Mouse (Mus musculus) cerebellum, adult 11-12 months (tissue): ENCODE results near the gene Igsf9.

Experiments
- DNase-seq: peaks from one replicate; pipeline ENCODE4 v3.0.0; 2022

The Igsf9 gene

GRCm38 (mm10) chr1:172499765-172500441 is 18.3 kb downstream of the Igsf9 start, which contains the start of gene Tagln2:
TSS of gene Tagln2 (plus strand) at chr1:172500047.
- DNase-seq: no peak

DNA sequence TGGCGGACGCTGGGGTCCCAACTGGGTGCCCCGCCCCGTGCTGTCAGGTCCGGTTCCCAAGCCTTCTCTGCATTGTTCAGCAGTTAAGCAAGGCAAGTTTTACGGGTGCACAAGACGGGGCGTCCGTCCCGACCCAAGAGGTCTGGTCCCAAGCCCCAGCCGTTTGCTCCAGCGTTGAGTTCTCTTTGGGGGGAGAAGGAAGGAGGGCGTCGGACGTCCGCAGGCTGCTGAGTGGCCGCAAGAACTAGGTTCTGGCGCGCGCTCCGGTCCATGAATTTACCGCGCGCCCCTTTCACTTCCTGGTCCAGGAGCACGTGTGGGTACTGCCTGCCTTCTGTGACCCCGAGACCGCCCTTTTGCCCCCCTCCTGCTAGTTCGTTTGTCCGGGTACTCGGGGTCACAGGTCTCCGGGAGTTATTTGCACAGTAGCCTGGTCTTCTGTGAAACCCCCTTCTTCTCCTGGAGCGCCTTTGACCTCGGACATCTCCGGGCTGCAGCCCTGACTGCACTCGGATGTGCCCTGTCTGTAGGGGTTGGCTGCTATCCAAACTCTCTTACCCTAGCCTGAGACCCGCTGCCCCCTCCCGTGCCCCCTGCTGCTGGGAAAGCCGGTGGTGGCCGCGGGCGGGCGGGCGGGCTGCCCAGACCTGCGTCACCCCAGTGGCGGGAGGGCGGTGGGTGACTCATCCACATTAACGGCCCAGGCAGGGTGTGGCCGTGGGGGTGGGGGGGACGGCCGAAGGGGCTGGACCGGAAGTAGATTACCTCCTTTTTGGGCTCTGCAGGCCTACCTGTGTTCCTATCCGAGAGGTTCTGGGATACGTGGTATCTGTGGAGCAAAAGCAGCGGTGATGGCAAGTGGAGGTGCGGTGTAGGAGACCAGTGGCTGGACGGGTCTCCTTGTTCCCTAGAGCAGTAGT is 19.1 kb downstream of the Igsf9 start:
- no peak for DNase-seq

GRCm38 (mm10) chr1:172501371-172502144 is 20.0 kb downstream of the Igsf9 start:
- no peak for DNase-seq

DNA sequence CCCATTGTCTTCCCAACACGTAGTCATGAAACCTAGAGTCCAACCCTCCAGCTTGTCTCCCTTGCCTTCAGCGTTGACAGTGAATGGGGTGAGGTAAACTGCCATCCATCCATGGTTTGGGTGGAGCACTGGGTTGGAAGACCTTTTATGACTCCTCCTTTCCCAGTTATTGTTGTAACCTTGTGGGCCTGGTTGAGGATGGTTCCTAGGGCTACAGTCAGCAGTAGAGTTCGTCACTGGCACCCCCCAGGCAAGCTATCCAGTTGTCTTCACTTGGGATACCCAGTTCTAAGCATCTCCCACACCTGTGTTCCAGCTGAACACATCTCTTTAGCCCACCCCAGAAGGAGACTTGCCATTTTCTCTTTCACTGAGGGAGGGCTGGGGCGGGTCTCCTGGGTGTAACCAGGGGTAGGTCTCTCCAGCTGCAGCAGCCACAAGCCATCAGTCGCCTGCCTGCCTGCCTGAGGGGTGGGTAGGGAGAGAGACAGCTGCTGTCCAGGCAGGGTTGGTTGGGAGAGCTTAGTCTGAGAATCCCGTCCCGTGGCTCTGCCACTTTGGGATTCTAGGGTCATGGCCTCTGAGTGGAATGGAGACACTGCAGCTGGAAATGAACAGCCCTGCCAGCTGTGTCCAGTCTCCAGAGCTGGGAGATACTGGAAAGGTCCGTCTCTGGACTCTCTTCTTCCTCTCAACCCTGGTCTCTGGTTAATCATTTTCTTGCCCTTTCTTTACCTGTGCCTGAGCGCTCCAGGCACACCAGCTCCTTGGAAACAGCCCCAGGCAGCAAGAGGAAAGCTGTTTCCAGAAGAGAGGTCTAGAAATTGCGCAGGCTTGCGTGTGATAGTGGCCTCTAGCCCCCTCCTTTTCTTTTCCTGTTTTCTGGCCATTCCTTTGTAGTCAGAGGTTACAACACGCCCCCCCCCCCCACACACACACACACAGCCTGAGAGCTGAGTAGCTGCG is 20.8 kb downstream of the Igsf9 start:
- DNase-seq: no peak

DNA sequence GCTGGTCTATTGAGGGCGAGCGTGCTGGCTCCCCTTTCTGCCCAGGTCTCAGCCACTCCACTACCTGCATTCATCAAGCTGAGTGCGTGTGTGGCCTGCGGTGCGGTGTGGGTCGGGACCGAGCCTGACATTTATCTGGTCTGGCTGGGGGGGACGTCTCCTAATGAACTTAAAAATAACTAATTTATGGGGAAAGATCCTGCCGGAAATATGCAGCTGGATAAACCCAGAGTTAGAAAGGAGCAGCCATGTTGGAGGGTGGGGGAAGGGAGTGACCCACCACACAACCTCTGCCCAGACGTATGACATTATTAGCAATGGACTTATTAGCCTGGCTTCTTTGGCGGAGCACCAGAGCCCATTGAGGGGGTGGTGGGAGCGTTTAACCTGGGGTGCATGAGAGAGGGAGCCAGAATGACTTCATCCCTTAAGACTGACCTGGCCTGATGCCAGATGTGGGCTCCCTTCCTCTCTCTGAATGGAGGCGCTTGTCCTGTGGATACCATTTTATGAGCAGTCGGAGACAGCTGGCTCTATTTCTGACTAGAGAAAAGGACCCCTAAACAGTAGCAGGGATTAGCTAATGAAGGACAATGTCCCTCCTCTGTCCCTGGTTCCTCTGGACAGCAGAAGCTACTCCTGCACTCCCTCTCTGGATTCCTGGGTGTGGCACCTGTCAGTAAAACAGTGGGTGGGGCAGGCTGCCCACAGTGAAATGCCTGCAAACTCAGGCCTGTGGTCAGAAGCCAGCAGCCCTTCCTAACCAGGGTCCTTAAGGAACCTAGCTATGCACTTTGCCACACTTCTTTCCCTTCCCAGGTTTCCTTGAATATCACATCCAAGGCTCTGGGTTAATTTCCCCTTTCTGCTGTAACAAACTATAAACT is 21.8 kb downstream of the Igsf9 start:
- DNase-seq: no peak

DNA sequence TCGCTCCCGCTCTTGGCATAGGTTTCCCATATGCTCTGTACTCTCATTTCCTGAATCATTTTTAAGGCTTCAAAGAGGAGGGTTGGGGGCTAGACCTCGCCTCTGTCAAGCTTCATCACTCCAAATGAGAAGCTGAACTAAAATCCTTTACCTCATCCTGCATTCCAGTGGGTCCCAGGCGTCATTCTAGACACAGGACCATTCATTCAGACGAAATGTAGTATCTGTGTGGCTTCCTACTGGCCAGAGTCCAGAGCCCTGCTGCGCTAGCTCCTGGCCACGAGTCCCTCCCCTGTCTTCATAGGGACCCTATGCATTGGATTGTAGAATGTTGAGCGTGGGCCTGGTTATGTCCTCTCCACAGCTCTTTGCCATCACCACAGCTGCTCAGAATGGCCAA is 23.2 kb downstream of the Igsf9 start:
- DNase-seq: no peak

DNA sequence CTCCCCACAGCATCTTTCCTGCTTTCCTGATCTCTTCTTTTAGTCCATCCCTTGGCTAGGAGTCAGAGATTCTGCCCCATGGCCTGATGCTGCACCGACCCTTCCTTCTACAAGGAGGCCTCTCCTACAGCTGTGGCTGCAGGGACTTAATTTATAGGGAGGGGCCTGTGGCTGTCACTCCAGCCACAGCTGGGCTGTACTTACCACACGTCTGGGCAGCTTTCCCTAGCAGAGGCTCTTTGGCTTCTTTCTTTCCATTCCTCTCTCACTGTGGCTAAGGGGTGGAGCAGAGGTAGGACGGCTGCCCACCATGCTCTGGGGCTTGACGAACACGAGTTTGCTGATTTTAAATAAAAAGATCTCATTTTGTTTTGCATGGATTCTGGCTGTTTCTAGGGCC is 25.4 kb downstream of the Igsf9 start:
- DNase-seq: no peak

GRCm38 (mm10) chr1:172507701-172508100 is 26.1 kb downstream of the Igsf9 start:
- DNase-seq: no peak

DNA sequence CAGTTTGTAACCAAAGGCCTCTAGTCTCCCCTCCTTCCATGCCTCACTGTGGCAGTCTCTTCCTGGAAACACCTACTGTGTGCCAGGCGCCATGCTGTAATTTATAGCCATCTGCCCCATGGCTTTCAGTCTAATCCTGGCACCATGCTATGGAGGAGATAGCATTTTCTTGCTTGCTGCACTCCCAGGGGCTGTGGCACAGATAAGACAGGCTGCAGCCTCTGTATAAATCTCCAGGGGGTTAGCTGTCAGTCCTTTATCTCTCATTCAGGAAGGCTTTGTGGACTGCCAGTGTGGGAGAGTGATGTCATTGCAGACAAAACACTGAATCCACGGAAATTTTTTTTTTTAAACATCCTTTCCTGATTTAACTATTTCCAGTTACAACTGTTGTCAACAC is 26.6 kb downstream of the Igsf9 start:
- DNase-seq: no peak

- DNase-seq: no peak
Observed at GRCm38 (mm10) chr1:172509235-172509634, 27.6 kb downstream of the Igsf9 start.

DNA sequence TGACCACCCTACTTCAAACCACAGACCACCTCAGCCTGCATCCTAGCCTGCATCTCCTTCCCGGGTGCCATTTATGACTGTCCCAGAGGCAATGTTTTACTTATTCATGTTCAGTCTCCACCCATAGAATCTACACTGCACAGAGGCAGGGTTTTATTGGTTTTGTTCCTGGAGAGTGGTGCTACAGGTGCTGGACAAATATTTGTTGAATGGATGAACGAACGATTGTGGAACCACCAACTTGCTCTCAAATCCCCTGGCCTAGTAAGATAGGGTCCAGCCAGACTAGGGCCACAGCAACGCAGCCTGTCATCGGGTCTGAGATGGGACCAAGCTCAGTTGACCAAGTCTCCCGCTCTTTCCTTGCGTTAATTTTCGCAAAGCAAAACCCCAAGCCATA is 28.4 kb downstream of the Igsf9 start:
- DNase-seq: no peak

DNA sequence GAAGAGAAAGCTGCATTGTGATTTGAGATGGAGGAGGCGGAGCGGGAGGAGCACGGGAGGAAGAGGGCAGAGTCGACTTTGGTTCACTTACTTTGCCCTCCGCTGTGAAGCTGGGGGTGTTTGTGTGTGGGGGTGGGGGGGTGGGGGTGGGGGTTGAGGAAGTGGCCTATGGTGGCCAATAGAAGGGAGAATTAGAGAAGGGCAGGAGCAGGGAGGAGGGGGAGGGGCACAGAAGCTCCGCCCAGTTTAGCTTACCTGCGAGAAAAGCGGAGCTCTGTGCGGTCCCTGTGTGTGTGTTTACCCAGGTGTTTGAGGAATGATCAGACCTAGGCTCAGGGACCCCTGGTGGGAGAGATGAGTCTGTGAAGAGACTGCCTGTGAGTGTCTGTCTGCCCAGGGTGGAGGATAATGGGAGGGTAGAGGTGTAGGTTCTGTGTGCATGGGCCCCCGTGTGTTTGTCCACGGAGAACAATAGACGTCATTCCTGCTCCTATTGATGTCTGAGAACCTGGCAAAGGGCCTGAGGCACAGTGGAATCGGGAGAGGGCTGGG is 28.9 kb downstream of the Igsf9 start:
- no peak for DNase-seq

GRCm38 (mm10) chr1:172512962-172513361 is 31.4 kb downstream of the Igsf9 start:
- DNase-seq: no peak

- no peak for DNase-seq
Observed at GRCm38 (mm10) chr1:172513525-172514212, 32.1 kb downstream of the Igsf9 start.

DNA sequence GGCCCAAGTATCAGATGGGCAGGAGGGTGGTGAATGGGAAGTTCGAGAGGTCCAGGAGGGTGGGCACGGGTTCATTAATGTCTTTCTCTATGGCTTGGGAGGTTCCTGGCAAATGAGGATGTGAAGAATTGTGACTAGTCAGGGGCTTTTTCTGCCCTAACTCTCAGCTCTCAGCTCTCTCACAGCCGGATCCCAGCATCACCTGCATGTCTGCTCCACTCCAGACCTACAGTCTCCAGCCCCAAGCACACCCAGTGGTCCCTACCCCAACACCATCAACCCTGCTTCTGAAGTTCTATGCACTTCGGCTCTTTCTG is 32.6 kb downstream of the Igsf9 start:
- no peak for DNase-seq

- DNase-seq: no peak
Observed at GRCm38 (mm10) chr1:172514551-172515268, 33.1 kb downstream of the Igsf9 start.

- no peak for DNase-seq
Observed at GRCm38 (mm10) chr1:172515396-172515795, 33.8 kb downstream of the Igsf9 start.

DNA sequence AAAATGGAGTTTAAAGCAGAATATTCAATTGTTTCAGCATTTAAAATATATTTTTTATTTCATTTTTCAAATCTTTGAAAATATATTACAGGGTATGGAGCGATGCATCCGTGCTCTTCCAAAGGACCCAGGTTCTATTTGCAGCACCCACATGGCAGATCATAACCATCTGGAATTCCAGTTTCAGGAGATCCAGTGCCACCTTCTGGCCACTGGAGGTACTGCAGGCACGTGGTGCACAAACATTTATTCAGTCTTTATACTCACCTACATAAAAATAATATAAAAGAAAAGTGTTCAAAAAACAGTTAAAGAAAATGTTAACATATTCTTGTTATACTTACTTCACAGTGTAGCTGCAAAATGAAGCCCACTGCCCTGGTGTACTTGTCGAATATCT is 36.4 kb downstream of the Igsf9 start:
- no peak for DNase-seq

DNA sequence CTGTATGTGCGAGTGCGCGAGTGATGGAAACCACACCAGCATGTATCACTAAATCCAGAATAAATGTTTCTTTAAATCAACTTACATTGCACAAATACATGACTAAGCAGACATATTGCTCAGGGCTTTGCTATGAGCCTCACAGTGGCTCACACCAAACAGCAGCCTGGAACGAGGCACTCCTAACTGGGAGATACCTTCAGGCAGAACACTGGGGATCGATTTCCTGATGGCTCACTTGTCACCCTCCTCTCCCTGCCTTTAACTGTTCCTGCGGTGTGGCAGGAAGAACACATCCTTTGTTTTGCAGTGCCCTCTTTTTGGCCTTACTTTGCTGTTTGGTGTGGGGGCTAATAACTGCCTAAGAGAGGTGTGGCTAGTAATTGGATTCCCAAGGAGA is 38.1 kb downstream of the Igsf9 start:
- DNase-seq: no peak
